In genomic region chr8:106934226-106934977, GRCm38 (mm10) we compare ENCODE assay signal across 18 mouse cellular contexts. TPM values are rescaled to one million over a fixed set of nuclear protein-coding genes. Genes with fewer than 3 reads are reported as not detected.
DNase-seq lines count a peak whose midpoint lies in the region; ATAC-seq and TF ChIP-seq lines count a peak whose summit lies in the region.
"Had no signal": no experiment of that assay in that cellular context is flagged by ENCODE, and none has a peak within 500 bp of the region (broad histone marks: within the 10 kb centered on the region; RNA-seq: fewer than 3 reads in every experiment).

No protein-coding gene starts in this region.

- H3K79me2 ChIP-seq in myocyte (ENCODE audit: control insufficient read depth, insufficient read depth): peaks cover 32% of the 10 kb centered on the region

- DNase-seq in cerebellum, adult 11 months: peak; percentile 11
- peak; percentile 23 for DNase-seq in kidney, postnatal 14 days
- peak; percentile 76 for DNase-seq in R1 (ENCODE audit: low read depth, low spot score)
- no peak for DNase-seq in left cerebral cortex, adult 2 months (ENCODE audit: extremely low spot score in 1 of 2, low spot score in 2 of 2)
- DNase-seq in heart, postnatal 10 days: no peak
- DNase-seq: gastrocnemius, postnatal 25 days; heart, postnatal 14 days; right cerebral cortex, postnatal 14 days; spleen, adult 18-20 months had no signal

- no peak overlapping the region for H3K27ac ChIP-seq in kidney, embryonic 15.5 days
- no peak overlapping the region for H3K27ac ChIP-seq in left cerebral cortex, adult 2 months
- H3K27ac ChIP-seq: liver, embryonic 15.5 days had no signal

- H3K36me3 ChIP-seq in kidney, embryonic 15.5 days: no peaks in the 10 kb centered on the region
- no peaks in the 10 kb centered on the region for H3K36me3 ChIP-seq in myocyte (ENCODE audit: control insufficient read depth, insufficient read depth)
- H3K36me3 ChIP-seq: forebrain, embryonic 12.5 days; limb, embryonic 15.5 days; liver, embryonic 15.5 days; midbrain, embryonic 13.5 days had no signal

- H3K9me3 ChIP-seq in kidney, embryonic 15.5 days (replicated peaks): no peaks in the 10 kb centered on the region
- H3K9me3 ChIP-seq: embryonic facial prominence, embryonic 10.5 days; forebrain, embryonic 12.5 days; G1E; limb, embryonic 15.5 days; liver, embryonic 15.5 days; midbrain, embryonic 13.5 days had no signal

- H3K27me3 ChIP-seq in kidney, embryonic 15.5 days: no peaks in the 10 kb centered on the region
- no peaks in the 10 kb centered on the region for H3K27me3 ChIP-seq in myocyte (ENCODE audit: control insufficient read depth, insufficient read depth, insufficient read length)
- H3K27me3 ChIP-seq: limb, embryonic 15.5 days had no signal

- H3K4me2 ChIP-seq in kidney, embryonic 15.5 days: no peak overlapping the region
- no peak overlapping the region for H3K4me2 ChIP-seq in myocyte (ENCODE audit: low read depth)

- peaks cover 40% of the 10 kb centered on the region for H3K4me1 ChIP-seq in kidney, embryonic 15.5 days

- no peak overlapping the region for H3ac ChIP-seq in myocyte (ENCODE audit: control insufficient read depth, insufficient read length)

- no peak for TF ChIP-seq POLR2A in myocyte (IDR thresholded peaks at IDR 0.05; ENCODE audit: insufficient read length, low read depth)

- intact Hi-C loops in left cerebral cortex, adult 2 months (cut with DNase I): no loop called here
- intact Hi-C loops in heart, postnatal 10 days (cut with DNase I): no loop called here

- no peak overlapping the region for H3K9ac ChIP-seq in kidney, embryonic 15.5 days

- 77% methylated on average over 16 of the region's 16 CpGs for WGBS in kidney, embryonic 15.5 days

- no peak for ATAC-seq in cerebellum, adult (ENCODE audit: insufficient number of reproducible peaks, low FRiP score, low TSS enrichment)
- ATAC-seq in kidney, embryonic 15.5 days (replicated peaks; ENCODE audit: low FRiP score): no peak

- no peak for TF ChIP-seq CTCF in left cerebral cortex, adult 2 months (IDR thresholded peaks at IDR 0.05)

- no peak overlapping the region for H3K4me3 ChIP-seq in kidney, embryonic 15.5 days (replicated peaks)
- H3K4me3 ChIP-seq in myocyte: peak overlapping the region; percentile 62
- H3K4me3 ChIP-seq in left cerebral cortex, adult 2 months: no peak overlapping the region

TF ChIP-seq in myocyte, 11 proteins besides CTCF, POLR2A, EP300 and RAD21:
- TF ChIP-seq REST (IDR thresholded peaks at IDR 0.05; ENCODE audit: insufficient read depth, insufficient read length): no peak
- TF ChIP-seq CEBPB (IDR thresholded peaks at IDR 0.05; ENCODE audit: insufficient read depth, poor library complexity, severe bottlenecking): no peak
- TF ChIP-seq SRF (IDR thresholded peaks at IDR 0.05; ENCODE audit: control insufficient read depth, insufficient read length, low read depth): no peak
- TF ChIP-seq MYOD1 (IDR thresholded peaks at IDR 0.05; ENCODE audit: control insufficient read depth in 1 of 3, insufficient read length in 2 of 3, low read depth in 2 of 3): no peak
- no peak for TF ChIP-seq USF1 (IDR thresholded peaks at IDR 0.05; ENCODE audit: low read depth)
- TF ChIP-seq MYOG (IDR thresholded peaks at IDR 0.05; ENCODE audit: control insufficient read depth in 1 of 3, insufficient read depth in 1 of 3, insufficient read length in 2 of 3, low read depth in 2 of 3): no peak
- no peak for TF ChIP-seq E2F4 (IDR thresholded peaks at IDR 0.05; ENCODE audit: insufficient read depth)
- TF ChIP-seq MAX (IDR thresholded peaks at IDR 0.05; ENCODE audit: low read depth): no peak
- no peak for TF ChIP-seq POLR2AphosphoS2 (IDR thresholded peaks at IDR 0.05; ENCODE audit: insufficient read length, low read depth)
- TF ChIP-seq TCF3 (IDR thresholded peaks at IDR 0.05; ENCODE audit: insufficient read length, low read depth): no peak
- TF ChIP-seq TCF12 (IDR thresholded peaks at IDR 0.05; ENCODE audit: insufficient read depth, poor library complexity, severe bottlenecking): no peak
TF ChIP-seq in myocyte: peak in this region for 0.

RNA-seq across cellular contexts. Expression of gene Sntb2, which starts 1.1 kb away (rescaled TPM):
- polyA plus RNA-seq in kidney, embryonic 15.5 days (2015; fragmentation: Nextera tagmentation; extraction: Ambion mirVana): 15.6 and 16.4 TPM in 2 replicates
- polyA plus RNA-seq in myocyte (2012; fragmentation: generic; extraction: Trizol): 5.6 TPM
- 10 to 100 TPM; 20.2 to 26.5 TPM for total RNA-seq in left cerebral cortex, adult 2 months (2021)
- total RNA-seq in heart, postnatal 10 days (2021): 10 to 100 TPM; 27.1 to 27.6 TPM

RNA-seq across cellular contexts. Expression of gene Utp4, which starts 41.0 kb away (rescaled TPM):
- 85.8 and 86.4 TPM in 2 replicates for polyA plus RNA-seq in kidney, embryonic 15.5 days (2015; fragmentation: Nextera tagmentation; extraction: Ambion mirVana)
- 45.8 TPM for polyA plus RNA-seq in myocyte (2012; fragmentation: generic; extraction: Trizol)
- 10 to 100 TPM; 36.4 to 39.4 TPM for total RNA-seq in left cerebral cortex, adult 2 months (2021)
- total RNA-seq in heart, postnatal 10 days (2021): 10 to 100 TPM; 23.8 to 25.0 TPM

Comparison
In these comparisons a context has a peak if more than half of its experiments do, and no peak if none do; other contexts are left out.
1. DNase-seq: peak in cerebellum, adult 11 months (single experiment), kidney, postnatal 14 days (single experiment) and R1 (single experiment); none in left cerebral cortex, adult 2 months (0 of 2) and heart, postnatal 10 days (0 of 2).